Mouse (Mus musculus) adrenal gland, postnatal 14 days (tissue): Measurements from ENCODE around the gene Immp1l. TPM values are rescaled to one million over a fixed set of nuclear protein-coding genes. Genes with fewer than 3 reads are reported as not detected.

ENCODE experiments used
- DNase-seq: peaks from one replicate; pipeline ENCODE4 v3.0.0; 2021; ENCODE audit warnings: mixed read lengths
- microRNA-seq, 2 experiments: library from miRNA; unstranded; fragments of <30 nt; microRNA quantifications; one replicate each; pipeline ENCODE4 v1.2.0; 2021
- total RNA-seq: library from RNA; stranded (reverse); gene quantifications from 2 replicates; pipeline ENCODE4 v1.2.3, GENCODE M21; 2021

Immp1l gene
- total RNA-seq, 1 experiment from 2014 or later, result 46.7 TPM

DNA sequence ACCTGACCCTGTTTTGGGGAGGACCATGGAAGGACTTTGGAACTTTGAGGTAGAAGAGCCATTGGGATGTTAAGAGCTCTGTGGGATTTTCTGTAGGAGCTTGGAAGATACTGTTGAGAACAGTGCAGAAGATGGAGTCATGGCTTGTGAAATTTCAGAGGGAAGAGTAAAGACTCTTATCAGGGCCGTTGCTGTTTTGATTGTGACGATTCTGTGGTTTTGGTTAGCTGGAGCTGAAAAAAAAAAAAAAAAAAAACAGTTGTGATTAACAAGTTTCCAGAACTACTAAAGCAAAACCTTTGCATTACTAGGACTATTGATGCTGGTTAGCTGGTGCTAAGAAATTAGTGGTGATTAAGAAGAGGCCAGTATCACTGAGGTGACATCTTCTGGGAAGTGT, 104.0 kb downstream of the Immp1l start:
- DNase-seq, result no peak

Small RNA genes lying within 50 kb of the gene (microRNA-seq; reads per million reads assigned to microRNA genes)
- 0 reads per million in 2 experiments for gene Gm22002

Other genes starting within 250 kb of the Immp1l start
- gene Pax6, start 235.7 kb upstream of the Immp1l start, total RNA-seq, result 0.83 TPM in 1 of 2 replicates, not detected in the other
- gene Elp4, start 74 bp upstream of the Immp1l start, total RNA-seq, result 16.6 and 17.6 TPM in 2 replicates
- gene Dnajc24, start 98.9 kb downstream of the Immp1l start, total RNA-seq, result 20.9 and 23.9 TPM in 2 replicates